Comparison of ENCODE assay signal across 7 mouse cellular contexts in genomic region chr2:49452451-49453081, GRCm38 (mm10). TPM values are rescaled to one million over a fixed set of nuclear protein-coding genes. Genes with fewer than 3 reads are reported as not detected.
DNase-seq lines count a peak whose midpoint lies in the region; ATAC-seq lines count a peak whose summit lies in the region.

No protein-coding gene starts in this region.

- intact Hi-C loops in left cerebral cortex, postnatal 10 days (cut with DNase I): loop anchor here (5.0 kb wide), 2 partner anchors 170 to 275 kb away; no protein-coding TSS in a partner anchor

- DNase-seq in adrenal gland, adult 2 months: peak; percentile 76
- peak; percentile 86 for DNase-seq in embryo, embryonic 10.5 days (ENCODE audit: low spot score)
- peak; percentile 24 for DNase-seq in gastrocnemius, postnatal 10 days
- DNase-seq in left cerebral cortex, postnatal 10 days (ENCODE audit: extremely low spot score in 1 of 2, low spot score in 2 of 2): peak; percentile 55 to 69
- DNase-seq in right cerebral cortex, postnatal 10 days (ENCODE audit: low spot score in 2 of 2): peak; percentile 67 to 84

- ATAC-seq in inflammation-experienced regulatory T-cells, adult 6 months: peak; percentile 78
- ATAC-seq in megakaryocyte progenitor cell, adult 5-6 weeks (replicated peaks; ENCODE audit: poor library complexity): peak; percentile 76

RNA-seq across cellular contexts. Expression of gene Epc2, which starts 1.3 kb away (rescaled TPM):
- 10 to 100 TPM; 19.3 to 22.1 TPM for total RNA-seq in adrenal gland, adult 2 months (2021)
- polyA plus RNA-seq in adrenal gland, adult 2 months (2012; rRNA removed): 1.7 and 2.4 TPM in 2 replicates
- total RNA-seq in gastrocnemius, postnatal 10 days (2021): 10 to 100 TPM; 17.2 to 17.5 TPM
- 10 to 100 TPM in 1 of 3 experiments, 1 to 10 TPM in 2; 6.4 to 11.9 (median 8.4) TPM for polyA plus RNA-seq in inflammation-experienced regulatory T-cells, adult 6 months (2017; shearing (Covaris generic))
- total RNA-seq in left cerebral cortex, postnatal 10 days (2021): 10 to 100 TPM; 52.6 to 53.8 TPM
- 30.5 and 34.0 TPM in 2 replicates for total RNA-seq in megakaryocyte progenitor cell, adult 5-6 weeks (2015)
- 29.5 and 40.2 TPM in 2 replicates for total RNA-seq in megakaryocyte progenitor cell, adult 5-6 weeks (2017)

Comparison
In these comparisons a context has a peak if more than half of its experiments do, and no peak if none do; other contexts are left out.
1. Peak in every context shown above with its lines: DNase-seq and ATAC-seq.
2. DNase-seq: peak in every context shown above with its lines; median percentile 86 in embryo, embryonic 10.5 days; 76 in adrenal gland, adult 2 months; 76 in right cerebral cortex, postnatal 10 days; 62 in left cerebral cortex, postnatal 10 days; 24 in gastrocnemius, postnatal 10 days.